Mouse (Mus musculus) neural tube, embryonic 11.5 days (tissue): ENCODE results near the gene Phyhd1. TPM values are rescaled to one million over a fixed set of nuclear protein-coding genes. Genes with fewer than 3 reads are reported as not detected.

Experiments
- ATAC-seq: fragments of 200-750 bp; cut with Nextera tagmentation; 2 replicates; pipeline ENCODE4 v1.8.0; 2017; ENCODE audit warnings: moderate number of reproducible peaks, mild to moderate bottlenecking, moderate TSS enrichment, moderate library complexity; ENCODE audit not compliant: insufficient read depth, low FRiP score, low TSS enrichment
- DNase-seq: peaks from one replicate; pipeline ENCODE4 v3.0.0-alpha.2; 2015; ENCODE audit warnings: low spot score
- H3K27ac ChIP-seq: fragments of 300-500 bp; sonication (generic); 2 replicates; pipeline ENCODE4 v1.5.1; 2014; ENCODE audit warnings: low read depth, mild to moderate bottlenecking, low read length
- H3K27me3 ChIP-seq: fragments of 300-500 bp; sonication (generic); 2 replicates; pipeline ENCODE4 v1.6.1; 2014; ENCODE audit warnings: mild to moderate bottlenecking, low read length, mixed read lengths; ENCODE audit not compliant: control insufficient read depth, insufficient read depth
- H3K36me3 ChIP-seq: fragments of 300-500 bp; sonication (generic); 2 replicates; pipeline ENCODE4 v1.6.1; 2014; ENCODE audit warnings: mild to moderate bottlenecking, low read length, moderate library complexity, mixed read lengths; ENCODE audit not compliant: control insufficient read depth, insufficient read depth
- H3K4me1 ChIP-seq: fragments of 300-500 bp; sonication (generic); 2 replicates; pipeline ENCODE4 v1.6.1; 2014; ENCODE audit warnings: low read length, mixed read lengths; ENCODE audit not compliant: control insufficient read depth, insufficient read depth
- H3K4me2 ChIP-seq: fragments of 300-500 bp; sonication (generic); 2 replicates; pipeline ENCODE4 v1.6.1; 2014; ENCODE audit warnings: low read depth, mild to moderate bottlenecking, moderate library complexity
- H3K4me3 ChIP-seq: fragments of 300-500 bp; sonication (generic); 2 replicates; pipeline ENCODE4 v1.5.1; 2014; ENCODE audit warnings: low read depth, low read length
- H3K9ac ChIP-seq: fragments of 300-500 bp; sonication (generic); 2 replicates; pipeline ENCODE4 v1.6.1; 2014; ENCODE audit warnings: mild to moderate bottlenecking, low read length
- H3K9me3 ChIP-seq: fragments of 300-500 bp; sonication (generic); 2 replicates; pipeline ENCODE4 v1.6.1; 2016; ENCODE audit warnings: low read length; ENCODE audit not compliant: control insufficient read depth
- WGBS: fragments of 180-500 bp; shearing (Covaris S2); extraction: QIAGEN DNeasy Blood & Tissue Kit; methylation state at CpG from one replicate; pipeline ENCODE4 v1.1.7; 2014; 5-methylcytosine and 5-hydroxymethylcytosine counted together
- polyA plus RNA-seq: library from polyadenylated mRNA; unstranded; fragments of >200 nt; fragmentation: Nextera tagmentation; extraction: Ambion mirVana; gene quantifications from 2 replicates; pipeline ENCODE4 v1.2.1, GENCODE M21; 2014

The Phyhd1 gene
- polyA plus RNA-seq, 1 experiment from 2014 or later, result 2.3 TPM

DNA sequence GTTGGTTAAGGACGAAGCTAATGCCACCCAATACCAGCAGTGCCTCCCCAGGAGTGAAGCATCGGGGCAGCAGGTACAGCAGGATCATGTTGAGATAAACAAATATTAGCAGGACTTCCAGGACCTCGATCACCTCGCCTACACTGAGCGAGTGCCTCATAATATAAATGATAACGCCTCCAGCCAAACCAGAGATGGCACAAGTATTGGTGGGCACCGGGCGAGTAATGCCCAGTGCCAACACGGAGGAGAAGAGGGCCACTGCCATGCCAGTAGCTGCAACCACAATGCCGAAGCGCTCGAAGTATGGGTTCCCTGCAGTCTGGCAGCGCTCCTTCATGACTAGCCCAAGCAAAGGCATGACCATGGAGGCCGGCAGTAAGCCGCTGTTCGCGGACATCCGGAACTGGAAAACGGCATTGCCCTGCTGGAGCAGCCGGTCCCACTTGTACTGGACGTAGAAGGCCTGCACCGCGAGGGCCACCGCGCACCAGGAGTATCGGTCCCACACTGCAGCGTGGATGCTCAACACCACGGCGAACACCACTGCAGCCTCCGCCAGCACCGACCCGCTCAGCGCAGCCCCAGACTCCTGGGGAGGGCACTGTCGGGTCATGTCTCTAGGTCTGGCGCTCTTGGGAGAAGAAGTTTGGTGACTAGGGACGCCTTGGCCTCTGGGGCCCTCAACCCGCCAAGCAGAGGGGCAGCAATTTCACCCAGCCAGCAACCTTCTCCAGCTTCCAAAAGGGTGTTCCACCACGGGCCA is 19.6 kb downstream of the Phyhd1 start:
- no peaks in the 10 kb centered on the region for H3K27me3 ChIP-seq
- peak overlapping the region; percentile 74 for H3K4me2 ChIP-seq
- H3K4me1 ChIP-seq, result peaks cover 14% of the 10 kb centered on the region
- no peaks in the 10 kb centered on the region for H3K36me3 ChIP-seq
- H3K9ac ChIP-seq, result peak overlapping the region; percentile 68
- H3K9me3 ChIP-seq, result no peaks in the 10 kb centered on the region
- H3K27ac ChIP-seq, result no peak overlapping the region
- 16% methylated on average over 38 of the region's 38 CpGs for WGBS
- DNase-seq (no peak), ATAC-seq (peak; percentile 65)
- peak overlapping the region; percentile 78 for H3K4me3 ChIP-seq

DNA sequence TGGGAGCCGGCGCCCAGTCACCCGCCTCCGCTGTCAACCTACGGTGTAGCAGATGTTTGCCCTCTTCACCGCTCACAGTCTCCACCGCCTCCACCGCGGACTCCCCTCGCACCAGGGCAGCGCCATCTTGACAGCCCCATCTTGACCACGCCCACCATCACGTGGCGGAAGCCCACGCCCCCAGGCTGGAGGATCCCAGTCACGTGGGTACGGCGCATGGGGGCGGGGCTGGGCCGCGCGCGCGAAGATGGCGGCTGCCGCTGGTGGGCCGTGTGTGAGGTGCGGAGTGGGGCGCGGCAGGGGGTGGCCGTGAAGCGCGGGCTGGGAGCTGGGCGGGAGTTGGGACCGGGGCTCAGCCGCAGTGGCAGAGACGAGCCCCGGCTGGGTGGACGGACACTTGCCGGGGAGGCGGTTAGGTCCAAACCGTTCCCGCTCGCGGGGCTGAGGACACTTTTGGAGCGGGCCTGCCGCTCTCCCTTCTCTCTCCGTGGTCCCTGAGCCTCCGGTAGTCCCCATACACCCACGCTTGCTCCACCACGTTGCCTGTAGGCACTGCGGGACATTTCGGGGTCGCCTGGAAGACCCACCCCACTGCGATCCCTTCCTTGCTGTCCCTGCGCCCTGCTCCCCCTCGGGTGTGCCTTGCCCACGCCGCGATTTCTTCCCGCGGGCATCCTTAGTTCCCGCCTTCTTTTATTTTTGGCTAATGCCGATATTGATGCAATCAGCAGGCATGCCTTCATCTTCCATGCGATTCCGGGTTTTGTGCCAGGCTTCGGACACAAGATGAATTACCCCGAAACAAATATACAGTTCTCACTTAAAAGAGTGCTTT is 20.4 kb downstream of the Phyhd1 start, which contains the start of the genes Dolk and Nup188:
TSS of gene Dolk (minus strand) at position 143 of the 835 bp plus-strand sequence.
TSS of gene Nup188 (plus strand) at position 206 of the 835 bp plus-strand sequence.
- ATAC-seq, result peak; percentile 91
- WGBS, result under 1% methylated on average over 55 of the region's 68 CpGs

DNA sequence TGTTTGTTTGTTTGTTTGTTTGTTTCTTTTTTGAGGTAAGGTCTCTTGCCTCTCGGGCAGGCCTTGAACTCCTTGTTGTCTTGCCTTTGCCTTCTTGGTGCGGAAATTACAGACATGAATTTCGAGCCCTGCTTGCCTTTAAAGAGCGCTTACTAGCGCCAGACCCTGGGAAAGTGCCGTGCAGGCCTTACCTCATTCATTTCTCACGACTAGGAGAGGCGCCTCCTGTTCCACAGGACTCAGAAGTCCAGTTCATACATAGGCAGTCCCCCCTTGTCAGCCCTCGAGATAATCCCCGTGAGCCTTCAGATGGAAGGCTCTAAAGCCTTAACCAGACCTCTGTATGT is 21.0 kb downstream of the Phyhd1 start:
- no peak for ATAC-seq
- H3K9ac ChIP-seq, result peak overlapping the region; percentile 68
- WGBS, result 1% methylated on average over 10 of the region's 10 CpGs
- no peaks in the 10 kb centered on the region for H3K9me3 ChIP-seq
- no peak overlapping the region for H3K27ac ChIP-seq
- peak; percentile 19 for DNase-seq
- peak overlapping the region; percentile 78 for H3K4me3 ChIP-seq
- H3K27me3 ChIP-seq, result no peaks in the 10 kb centered on the region
- H3K4me1 ChIP-seq, result peaks cover 14% of the 10 kb centered on the region
- H3K36me3 ChIP-seq, result no peaks in the 10 kb centered on the region
- peak overlapping the region; percentile 74 for H3K4me2 ChIP-seq

More for the DNA sequence above, 20.4 kb downstream of the Phyhd1 start, which contains the start of the genes Dolk and Nup188:
- no peaks in the 10 kb centered on the region for H3K9me3 ChIP-seq
- no peak within 1 kb of the TSS for H3K27ac ChIP-seq
- peak within 1 kb of the TSS; percentile 68 for H3K9ac ChIP-seq
- DNase-seq, result peak; percentile 98
- H3K4me2 ChIP-seq, result peak within 1 kb of the TSS; percentile 74
- H3K4me3 ChIP-seq, result peak within 1 kb of the TSS; percentile 78
- H3K27me3 ChIP-seq, result no peaks in the 10 kb centered on the region
- no peaks in the 10 kb centered on the region for H3K36me3 ChIP-seq
- peaks cover 14% of the 10 kb centered on the region for H3K4me1 ChIP-seq

DNA sequence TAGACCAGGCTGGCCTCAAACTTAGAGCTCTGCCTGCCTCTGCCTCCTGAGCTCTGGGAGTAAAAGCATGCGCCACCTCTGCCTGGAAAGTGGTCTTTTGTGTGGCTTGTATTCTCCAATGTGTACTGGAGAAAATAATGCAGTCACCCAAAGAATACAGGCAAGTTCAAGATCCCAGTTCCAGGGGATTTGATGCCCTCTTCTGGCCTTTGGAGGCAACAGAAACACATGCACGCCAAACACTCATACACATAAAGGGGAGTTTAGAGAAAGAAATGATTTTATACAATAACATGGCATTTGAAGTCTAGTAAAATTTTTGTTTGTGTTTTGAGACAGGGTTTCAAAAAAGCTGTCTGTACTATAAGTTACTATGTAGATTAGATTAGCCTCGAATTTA is 33.5 kb downstream of the Phyhd1 start:
- ATAC-seq, result no peak
- no peak overlapping the region for H3K9ac ChIP-seq
- H3K27me3 ChIP-seq, result no peaks in the 10 kb centered on the region
- no peaks in the 10 kb centered on the region for H3K4me1 ChIP-seq
- H3K9me3 ChIP-seq, result no peaks in the 10 kb centered on the region
- H3K4me2 ChIP-seq, result no peak overlapping the region
- H3K4me3 ChIP-seq, result no peak overlapping the region
- H3K27ac ChIP-seq, result no peak overlapping the region
- H3K36me3 ChIP-seq, result peaks cover 12% of the 10 kb centered on the region
- 91% methylated on average over 3 of the region's 3 CpGs for WGBS
- DNase-seq, result no peak

DNA sequence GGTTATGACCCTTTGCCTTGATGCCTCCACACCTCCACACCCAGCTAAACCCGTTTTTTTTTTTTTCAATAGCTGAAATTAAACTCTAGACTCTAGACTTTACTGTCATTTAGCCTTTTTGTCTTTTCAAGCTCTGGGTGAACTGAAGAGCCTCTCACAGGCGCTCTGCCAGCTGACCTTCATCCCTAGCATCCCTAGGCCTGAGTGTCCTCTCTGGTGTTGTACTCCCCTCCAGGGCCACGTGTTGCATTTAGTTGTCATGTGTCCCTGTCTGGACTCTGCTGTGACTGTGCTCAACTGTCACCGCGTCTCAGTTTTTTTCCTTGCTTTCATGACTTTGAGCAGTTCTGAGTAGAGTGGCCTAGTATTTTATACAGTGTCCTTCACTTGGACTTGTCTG is 34.0 kb downstream of the Phyhd1 start:
- Histone ChIP-seq H3K27ac (no peak overlapping the region), H3K36me3 (peaks cover 15% of the 10 kb centered on the region), H3K4me3 (no peak overlapping the region), H3K4me2 (no peak overlapping the region), H3K9me3 (no peaks in the 10 kb centered on the region), H3K4me1 (no peaks in the 10 kb centered on the region), H3K27me3 (no peaks in the 10 kb centered on the region), H3K9ac (no peak overlapping the region)
- WGBS, result 94% methylated on average over 5 of the region's 5 CpGs
- DNase-seq, result no peak
- no peak for ATAC-seq

DNA sequence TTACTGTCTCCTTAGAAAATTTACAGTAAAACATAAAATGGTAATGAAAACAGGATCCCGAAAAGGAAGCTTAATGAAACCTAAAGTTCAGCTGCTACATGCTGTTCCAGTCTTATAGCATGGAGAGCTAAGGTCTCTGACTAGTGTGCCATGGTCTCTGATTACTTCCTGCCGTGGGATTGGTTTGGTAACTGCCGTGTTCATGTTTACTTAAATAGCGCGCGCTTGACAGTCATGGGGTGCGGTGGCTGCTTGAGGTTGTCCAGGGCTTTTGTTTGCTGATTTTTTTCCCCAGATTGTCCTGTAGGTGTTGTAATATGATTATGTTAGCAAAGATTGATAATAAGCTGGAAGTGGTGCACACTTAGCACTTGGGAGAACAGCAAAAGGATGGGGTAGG is 40.1 kb downstream of the Phyhd1 start:
- H3K4me2 ChIP-seq, result no peak overlapping the region
- peaks cover 20% of the 10 kb centered on the region for H3K36me3 ChIP-seq
- WGBS, result 94% methylated on average over 7 of the region's 7 CpGs
- no peaks in the 10 kb centered on the region for H3K27me3 ChIP-seq
- no peak overlapping the region for H3K9ac ChIP-seq
- no peak for ATAC-seq
- H3K9me3 ChIP-seq, result no peaks in the 10 kb centered on the region
- H3K4me3 ChIP-seq, result no peak overlapping the region
- no peak overlapping the region for H3K27ac ChIP-seq
- H3K4me1 ChIP-seq, result no peaks in the 10 kb centered on the region
- DNase-seq, result no peak

DNA sequence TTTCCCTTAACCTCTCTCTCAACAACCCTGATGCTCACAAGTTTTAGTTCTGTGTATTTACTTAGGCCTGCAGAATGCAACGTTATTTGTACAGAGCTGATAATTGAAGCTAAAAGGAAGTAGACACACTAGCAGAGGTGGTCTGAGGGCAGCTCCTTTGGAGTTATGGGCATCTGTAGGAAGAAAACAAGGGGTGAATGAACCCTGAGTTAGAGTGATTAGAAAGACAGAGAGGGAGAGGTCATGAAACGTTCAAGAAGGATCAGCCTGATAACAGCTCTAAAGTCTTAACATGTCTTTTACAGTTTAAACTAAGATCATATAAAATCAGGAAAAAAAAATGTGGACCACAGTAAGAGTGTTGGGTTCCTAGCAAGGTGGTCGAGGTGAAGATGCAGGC is 43.3 kb downstream of the Phyhd1 start:
- no peak for DNase-seq
- H3K27me3 ChIP-seq, result no peaks in the 10 kb centered on the region
- H3K4me2 ChIP-seq, result no peak overlapping the region
- H3K4me3 ChIP-seq, result no peak overlapping the region
- ATAC-seq, result no peak
- no peak overlapping the region for H3K9ac ChIP-seq
- WGBS, result 94% methylated on average over 3 of the region's 3 CpGs
- no peaks in the 10 kb centered on the region for H3K9me3 ChIP-seq
- peaks cover 29% of the 10 kb centered on the region for H3K36me3 ChIP-seq
- H3K4me1 ChIP-seq, result no peaks in the 10 kb centered on the region
- no peak overlapping the region for H3K27ac ChIP-seq

DNA sequence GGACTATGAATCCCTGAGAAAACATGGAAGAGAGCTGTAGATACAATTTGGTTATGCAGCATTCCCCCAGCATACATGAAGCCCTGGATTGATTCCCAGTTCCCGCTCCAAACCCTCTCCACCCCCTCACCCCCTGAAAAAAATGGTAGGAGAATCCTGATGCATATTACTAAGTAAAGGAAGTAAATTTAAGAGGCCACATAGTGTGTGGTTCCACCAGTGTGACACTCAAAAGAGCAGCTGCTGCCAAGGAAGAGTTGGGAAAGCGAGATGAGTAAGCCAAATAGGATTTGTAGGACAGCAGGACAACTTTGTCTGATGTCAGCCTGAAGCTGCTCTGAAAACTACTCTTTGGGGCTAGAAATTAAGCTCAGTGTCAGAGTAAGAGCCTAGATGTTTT is 45.5 kb downstream of the Phyhd1 start:
- DNase-seq, result no peak
- H3K9ac ChIP-seq, result no peak overlapping the region

More for the DNA sequence above, 45.5 kb downstream of the Phyhd1 start:
- H3K36me3 ChIP-seq, result peaks cover 28% of the 10 kb centered on the region
- 98% methylated on average over 2 of the region's 2 CpGs for WGBS
- no peaks in the 10 kb centered on the region for H3K4me1 ChIP-seq
- no peaks in the 10 kb centered on the region for H3K9me3 ChIP-seq
- no peaks in the 10 kb centered on the region for H3K27me3 ChIP-seq
- no peak overlapping the region for H3K4me3 ChIP-seq
- H3K27ac ChIP-seq, result no peak overlapping the region
- H3K4me2 ChIP-seq, result no peak overlapping the region
- ATAC-seq, result no peak
